Mouse (Mus musculus) liver, embryonic 16.5 days (tissue): ENCODE measurements around the gene Fkbp5. TPM values are rescaled to one million over a fixed set of nuclear protein-coding genes. Genes with fewer than 3 reads are reported as not detected.
A peak's percentile ranks its signal among the peaks of the same experiment; 100 is the strongest.
"Not testable (repeated sequence)": the region's sequence is repeated elsewhere in the genome, so short reads cannot be mapped to it uniquely, and the experiment has no call there.

ENCODE experiments used
- ATAC-seq: fragments of 200-750 bp; cut with Nextera tagmentation; 2 replicates; pipeline ENCODE4 v1.8.0; 2017; ENCODE audit warnings: low read depth, mild to moderate bottlenecking, moderate number of reproducible peaks, moderate library complexity
- H3K27ac ChIP-seq: fragments of 300-500 bp; sonication (generic); 2 replicates; pipeline ENCODE4 v1.5.1; 2014; ENCODE audit warnings: mild to moderate bottlenecking, low read length
- H3K27me3 ChIP-seq: fragments of 300-500 bp; sonication (generic); 2 replicates; pipeline ENCODE4 v1.6.1; 2014; ENCODE audit warnings: low read depth, low read length, mixed read lengths; ENCODE audit not compliant: control insufficient read depth, insufficient read depth
- H3K36me3 ChIP-seq: fragments of 300-500 bp; sonication (generic); 2 replicates; pipeline ENCODE4 v1.6.1; 2014; ENCODE audit warnings: mild to moderate bottlenecking; ENCODE audit not compliant: control insufficient read depth, insufficient read depth
- H3K4me1 ChIP-seq: fragments of 300-500 bp; sonication (generic); 2 replicates; pipeline ENCODE4 v1.6.1; 2014; ENCODE audit warnings: low read depth, low read length, mixed read lengths; ENCODE audit not compliant: control insufficient read depth
- H3K4me2 ChIP-seq: fragments of 300-500 bp; sonication (generic); 2 replicates; pipeline ENCODE4 v1.6.1; 2014; ENCODE audit warnings: low read depth, low read length, mixed read lengths
- H3K4me3 ChIP-seq: fragments of 300-500 bp; sonication (generic); 2 replicates; pipeline ENCODE4 v1.5.1; 2014; ENCODE audit warnings: low read depth, mild to moderate bottlenecking, low read length
- H3K9ac ChIP-seq: fragments of 300-500 bp; sonication (generic); 2 replicates; pipeline ENCODE4 v1.6.1; 2014; ENCODE audit warnings: low read depth, low read length
- H3K9me3 ChIP-seq: fragments of 300-500 bp; sonication (generic); replicated peaks from 2 replicates; pipeline ENCODE4 v1.6.1; 2016; ENCODE audit warnings: low read length; ENCODE audit not compliant: control insufficient read depth
- WGBS: fragments of 180-500 bp; shearing (Covaris S2); extraction: QIAGEN DNeasy Blood & Tissue Kit; methylation state at CpG from one replicate; pipeline ENCODE4 v1.1.7; 2014; ENCODE audit not compliant: insufficient replicate concordance; 5-methylcytosine and 5-hydroxymethylcytosine counted together
- polyA plus RNA-seq: library from polyadenylated mRNA; unstranded; fragments of >200 nt; fragmentation: Nextera tagmentation; extraction: Ambion mirVana; gene quantifications from 2 replicates; pipeline ENCODE4 v1.2.1, GENCODE M21; 2015

Fkbp5 gene
- polyA plus RNA-seq, 1 experiment from 2014 or later, result 21.5 TPM

DNA sequence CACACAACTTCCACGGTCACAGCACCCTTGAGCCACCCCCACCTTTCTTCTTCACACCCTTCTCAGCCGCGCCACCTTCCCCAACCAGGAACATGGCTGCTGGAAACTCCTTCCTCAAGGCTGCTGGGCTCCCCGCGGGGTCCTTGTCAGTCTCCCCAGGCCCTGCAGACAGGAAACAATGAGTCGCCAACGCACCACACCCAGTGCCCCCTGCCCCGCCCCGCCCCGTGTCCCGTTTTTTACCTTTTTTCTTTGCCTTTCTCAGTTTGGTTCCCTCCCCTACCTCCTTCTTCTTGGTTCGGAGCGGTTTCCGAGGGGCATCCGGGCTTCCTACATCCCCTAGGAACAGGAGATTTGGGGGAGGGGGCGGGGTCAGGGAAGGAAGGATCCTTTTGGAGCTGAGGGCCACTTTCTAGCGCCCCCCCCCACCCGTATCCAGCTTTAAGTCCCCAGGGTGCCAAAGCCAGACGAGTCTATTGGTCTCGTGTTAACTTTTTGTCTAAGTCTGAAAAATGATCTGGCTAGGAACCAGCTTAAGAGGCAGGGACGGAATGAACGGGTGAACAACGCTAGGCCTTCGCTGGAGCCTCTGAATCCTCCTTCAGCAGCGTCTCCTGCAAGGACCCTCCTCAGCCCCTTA lies 154.6 kb downstream of the Fkbp5 start:
- Histone ChIP-seq H3K27ac (no peak overlapping the region), H3K4me1 (peaks cover 3% of the 10 kb centered on the region; the same call in 1 of the 2 replicates), H3K27me3 (peaks cover 72% of the 10 kb centered on the region), H3K4me2 (0 out of 2 replicates have a peak overlapping the region, but pooled peaks have one; percentile 13), H3K4me3 (no peak overlapping the region), H3K36me3 (no peaks in the 10 kb centered on the region), H3K9ac (no peak overlapping the region), H3K9me3 (no peaks in the 10 kb centered on the region)
- ATAC-seq, result no peak
- 2% methylated on average over 25 of the region's 25 CpGs for WGBS

GRCm38 (mm10) chr17:28361921-28362652 lies 155.2 kb downstream of the Fkbp5 start:
- H3K27me3 ChIP-seq, result peaks cover 72% of the 10 kb centered on the region
- no peak overlapping the region for H3K27ac ChIP-seq
- no peak for ATAC-seq
- no peak overlapping the region for H3K9ac ChIP-seq
- no peak overlapping the region for H3K4me2 ChIP-seq
- WGBS, result 26% methylated on average over 11 of the region's 11 CpGs
- H3K4me1 ChIP-seq, result peaks cover 3% of the 10 kb centered on the region; the same call in 1 of the 2 replicates
- no peaks in the 10 kb centered on the region for H3K36me3 ChIP-seq
- H3K4me3 ChIP-seq, result no peak overlapping the region
- H3K9me3 ChIP-seq, result no peaks in the 10 kb centered on the region

DNA sequence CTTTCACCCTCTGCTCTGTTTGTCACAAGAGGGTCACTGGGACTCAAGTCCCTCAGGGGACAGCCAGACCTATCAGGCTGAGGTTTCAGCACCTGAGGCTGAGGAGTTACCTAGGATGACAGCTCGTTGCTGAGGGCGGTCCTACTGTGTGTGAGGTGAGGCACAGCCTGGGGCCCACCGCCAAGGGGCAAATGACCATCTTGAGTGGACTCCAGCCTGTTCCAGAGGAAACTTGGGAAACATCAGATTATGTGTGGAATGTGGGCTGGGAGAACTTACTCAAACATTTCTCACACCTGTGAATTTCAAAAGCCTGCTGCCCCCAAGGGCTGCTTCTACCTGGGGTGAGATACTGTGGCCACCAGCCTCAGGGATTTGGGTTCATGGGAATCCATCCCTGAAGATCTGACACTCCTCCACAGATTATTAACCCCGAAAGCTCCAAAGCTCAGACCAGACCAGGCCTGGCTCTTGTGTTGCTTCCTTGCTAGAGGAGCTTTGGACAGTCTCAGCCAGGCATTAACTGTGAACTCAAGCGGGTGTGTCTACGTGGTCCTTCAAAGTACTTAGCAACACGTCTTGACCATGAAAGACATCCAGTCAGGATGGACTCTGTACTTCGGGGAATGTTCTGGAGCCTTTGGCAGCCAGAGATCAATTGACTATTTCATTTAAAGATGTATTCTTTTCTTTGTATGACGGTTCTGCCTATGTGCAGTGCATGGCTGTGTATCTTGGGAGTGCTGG lies 156.6 kb downstream of the Fkbp5 start:
- Histone ChIP-seq H3K36me3 (no peaks in the 10 kb centered on the region), H3K4me2 (no peak overlapping the region), H3K27ac (no peak overlapping the region), H3K4me1 (peaks cover 3% of the 10 kb centered on the region; the same call in 1 of the 2 replicates), H3K9me3 (no peaks in the 10 kb centered on the region), H3K4me3 (no peak overlapping the region), H3K9ac (no peak overlapping the region), H3K27me3 (peaks cover 67% of the 10 kb centered on the region)
- ATAC-seq, result no peak
- 58% methylated on average over 9 of the region's 9 CpGs for WGBS

DNA sequence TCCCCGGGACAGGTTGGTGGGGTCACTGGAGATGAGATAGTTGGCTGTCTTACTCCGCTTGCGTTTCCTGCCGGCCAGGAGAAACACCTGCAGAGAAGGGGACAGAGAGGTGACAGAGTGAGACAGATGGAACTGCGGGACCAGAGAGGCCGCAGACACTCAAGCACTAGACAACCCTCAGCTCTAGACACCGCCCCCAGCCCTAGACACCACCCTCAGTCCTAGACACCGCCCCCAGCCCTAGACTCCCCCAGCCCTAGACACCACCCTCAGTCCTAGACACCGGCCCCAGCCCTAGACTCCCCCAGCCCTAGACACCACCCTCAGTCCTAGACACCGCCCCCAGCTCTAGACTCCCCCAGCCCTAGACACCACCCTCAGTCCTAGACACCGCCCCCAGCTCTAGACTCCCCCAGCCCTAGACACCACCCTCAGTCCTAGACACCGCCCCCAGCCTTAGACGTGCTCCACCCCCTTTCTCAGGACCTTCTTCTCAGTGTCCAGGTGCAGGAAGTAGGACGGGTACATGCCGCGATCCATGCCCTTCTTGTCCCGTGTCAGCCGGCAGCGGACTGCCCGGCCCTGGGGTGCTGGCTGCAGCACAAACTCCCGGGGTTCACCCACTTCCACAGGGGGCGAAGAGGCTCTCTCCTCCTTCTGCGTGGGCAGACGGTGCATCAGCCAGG lies 158.6 kb downstream of the Fkbp5 start:
- not testable (repeated sequence) for H3K4me2 ChIP-seq

DNA sequence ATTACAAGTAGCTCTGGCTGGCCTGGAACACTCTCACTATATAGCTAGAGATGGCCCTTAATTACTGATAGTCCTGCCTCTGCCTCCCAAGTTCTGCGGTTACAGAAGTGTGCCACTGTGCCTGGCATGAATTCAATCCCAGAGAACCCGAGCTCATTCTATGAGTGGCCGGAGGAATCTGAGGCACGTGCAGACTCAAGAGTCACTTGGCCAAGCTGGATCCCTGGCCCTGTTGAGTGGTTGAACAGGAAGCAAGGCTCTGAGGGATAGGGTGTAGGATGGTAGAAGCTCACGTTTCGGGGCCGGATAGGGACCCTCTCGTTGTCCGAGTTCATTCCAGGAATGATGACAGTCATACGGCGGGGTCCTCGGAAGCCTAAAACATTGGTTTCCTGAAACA lies 161.5 kb downstream of the Fkbp5 start:
- Histone ChIP-seq H3K27ac (no peak overlapping the region), H3K27me3 (peaks cover 32% of the 10 kb centered on the region)

More for the DNA sequence above, 158.6 kb downstream of the Fkbp5 start:
- ATAC-seq, H3K9me3 ChIP-seq, H3K4me1 ChIP-seq, H3K27ac ChIP-seq, H3K9ac ChIP-seq, H3K36me3 ChIP-seq, H3K4me3 ChIP-seq: not testable (repeated sequence)
- H3K27me3 ChIP-seq, result peaks cover 49% of the 10 kb centered on the region
- 23% methylated on average over 24 of the region's 24 CpGs for WGBS

DNA sequence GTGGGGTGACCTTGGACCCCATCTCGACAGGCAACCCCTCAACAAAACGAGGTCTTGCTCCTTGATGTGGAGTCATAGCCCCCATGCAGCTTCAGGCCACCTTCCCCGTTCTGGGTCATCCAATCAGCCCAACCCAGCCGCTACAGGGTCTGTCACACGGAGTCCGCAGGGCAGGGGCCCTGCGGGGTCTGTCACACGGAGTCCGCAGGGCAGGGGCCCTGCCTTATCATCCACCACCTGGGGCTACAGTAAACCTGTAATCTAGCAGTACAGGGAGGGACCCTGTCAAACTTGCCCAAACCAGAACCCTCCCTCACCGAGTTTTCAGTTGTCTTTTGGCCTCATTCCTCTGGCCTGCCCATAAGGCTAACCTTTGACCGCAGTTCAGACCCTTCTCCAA lies 165.3 kb downstream of the Fkbp5 start:
- Histone ChIP-seq H3K27me3 (peaks cover 37% of the 10 kb centered on the region), H3K4me2 (peak overlapping the region; percentile 95), H3K9me3 (no peaks in the 10 kb centered on the region), H3K9ac (no peak overlapping the region), H3K36me3 (no peaks in the 10 kb centered on the region), H3K4me3 (peak overlapping the region; percentile 69; the same call in 1 of the 2 replicates), H3K27ac (no peak overlapping the region), H3K4me1 (peaks cover 16% of the 10 kb centered on the region)
- ATAC-seq, result peak; percentile 49
- 12% methylated on average over 11 of the region's 11 CpGs for WGBS

More for the DNA sequence above, 161.5 kb downstream of the Fkbp5 start:
- no peak overlapping the region for H3K9ac ChIP-seq
- 77% methylated on average over 12 of the region's 12 CpGs for WGBS
- no peak for ATAC-seq
- H3K9me3 ChIP-seq, result no peaks in the 10 kb centered on the region
- H3K4me1 ChIP-seq, result peaks cover 15% of the 10 kb centered on the region
- H3K4me2 ChIP-seq, result no peak overlapping the region
- no peaks in the 10 kb centered on the region for H3K36me3 ChIP-seq
- no peak overlapping the region for H3K4me3 ChIP-seq

GRCm38 (mm10) chr17:28351353-28351890 lies 165.9 kb downstream of the Fkbp5 start:
- H3K4me2 ChIP-seq, result peak overlapping the region; percentile 95
- peak overlapping the region; percentile 69 for H3K4me3 ChIP-seq
- peak overlapping the region; percentile 63 for H3K9ac ChIP-seq
- H3K27ac ChIP-seq, result peak overlapping the region; percentile 57; the same call in 1 of the 2 replicates
- H3K27me3 ChIP-seq, result peaks cover 37% of the 10 kb centered on the region
- 2% methylated on average over 28 of the region's 29 CpGs for WGBS
- peaks cover 16% of the 10 kb centered on the region for H3K4me1 ChIP-seq
- no peaks in the 10 kb centered on the region for H3K36me3 ChIP-seq
- no peaks in the 10 kb centered on the region for H3K9me3 ChIP-seq
- no peak for ATAC-seq
